Mouse (Mus musculus) CH12.LX (cell line): ENCODE measurements at regions not wholly inside any gene's neighbourhood (a gene's known extent, or its start where the extent isn't known, plus 50 kb on each side); places are given as distances from the start of the nearest gene placed in this dataset.

ENCODE experiments used
- DNase-seq: peaks from one replicate; pipeline ENCODE4 v3.0.0-alpha.2; 2013; ENCODE audit errors: extremely low read depth
- H3K27ac ChIP-seq: 2 replicates; pipeline ENCODE4 v1.5.1; 2012; ENCODE audit warnings: low read depth, mild to moderate bottlenecking, control low read depth, moderate library complexity; ENCODE audit not compliant: insufficient read depth
- H3K27me3 ChIP-seq: replicated peaks from 2 replicates; pipeline ENCODE3; 2012; ENCODE audit warnings: inconsistent platforms
- H3K36me3 ChIP-seq, 2 experiments: replicated peaks in 1 of 2; 2 replicates each; pipeline versions ENCODE3 to v1.6.1; 2012; ENCODE audit warnings: inconsistent platforms in 1 of 2, low read length in 1 of 2, mild to moderate bottlenecking in 1 of 2, mixed read lengths in 1 of 2, moderate library complexity in 1 of 2; ENCODE audit not compliant: control insufficient read depth in 1 of 2, insufficient read depth in 1 of 2
- H3K4me1 ChIP-seq, 2 experiments: 2 replicates each; pipeline ENCODE4 v1.6.1; 2012; ENCODE audit warnings: inconsistent platforms in 1 of 2, moderate library complexity in 1 of 2; ENCODE audit not compliant: insufficient read depth in 2 of 2, control insufficient read depth in 1 of 2
- H3K4me2 ChIP-seq: 2 replicates; pipeline ENCODE4 v1.6.1; 2012; ENCODE audit warnings: low read depth, mild to moderate bottlenecking, control low read depth; ENCODE audit not compliant: poor library complexity, insufficient read depth, severe bottlenecking
- H3K4me3 ChIP-seq, 3 experiments: fragments of 150-350 bp in 1 of 3; sonication (generic) in 1 of 3; replicated peaks in 1 of 3; 2 replicates each; pipeline versions ENCODE3 to v1.5.1; 2011 to 2012; ENCODE audit warnings: low read depth in 2 of 3, low read length in 2 of 3, mild to moderate bottlenecking in 2 of 3, moderate library complexity in 2 of 3, control low read depth in 1 of 3, improper control_type of control experiment in 1 of 3, inconsistent platforms in 1 of 3, mixed read lengths in 1 of 3; ENCODE audit not compliant: poor library complexity in 1 of 3
- H3K79me2 ChIP-seq: replicated peaks from 2 replicates; pipeline ENCODE4 v1.6.1; 2012; ENCODE audit warnings: mild to moderate bottlenecking, moderate library complexity; ENCODE audit not compliant: control insufficient read depth, poor library complexity, insufficient read depth, severe bottlenecking; ENCODE audit errors: extremely low read depth
- H3K9ac ChIP-seq: 2 replicates; pipeline ENCODE4 v1.6.1; 2012; ENCODE audit warnings: low read depth, mild to moderate bottlenecking, control low read depth, moderate library complexity; ENCODE audit not compliant: insufficient read depth
- H3K9me3 ChIP-seq: replicated peaks from 2 replicates; pipeline ENCODE3; 2012; ENCODE audit warnings: low read length, inconsistent platforms, mixed read lengths
- CHD1 ChIP-seq: IDR thresholded peaks from 2 replicates; pipeline ENCODE4 v1.6.1; 2012; ENCODE audit warnings: low read depth, low read length, improper control_type of control experiment, inconsistent platforms
- CHD2 ChIP-seq: IDR thresholded peaks from 2 replicates; pipeline ENCODE4 v1.6.1; 2011; ENCODE audit warnings: low read length, improper control_type of control experiment
- ELF1 ChIP-seq: IDR thresholded peaks from 2 replicates; pipeline ENCODE4 v1.6.1; 2014; ENCODE audit warnings: low read depth, mild to moderate bottlenecking, inconsistent platforms, low read length, improper control_type of control experiment
- EP300 ChIP-seq: IDR thresholded peaks from 2 replicates; pipeline ENCODE4 v1.6.1; 2011; ENCODE audit warnings: low read length, improper control_type of control experiment
- ETS1 ChIP-seq: conservative IDR thresholded peaks from 2 replicates; pipeline ENCODE4 v1.6.1; 2012; ENCODE audit warnings: low read depth, mild to moderate bottlenecking, inconsistent platforms, low read length, improper control_type of control experiment, moderate library complexity
- GABPA ChIP-seq: IDR thresholded peaks from 2 replicates; pipeline ENCODE4 v1.6.1; 2012; ENCODE audit warnings: low read depth, low read length, improper control_type of control experiment, inconsistent platforms; ENCODE audit not compliant: insufficient replicate concordance
- HCFC1 ChIP-seq: IDR thresholded peaks from 2 replicates; pipeline ENCODE4 v1.6.1; 2012; ENCODE audit warnings: low read depth, mild to moderate bottlenecking, inconsistent platforms, low read length, improper control_type of control experiment
- JUN ChIP-seq: IDR thresholded peaks from 2 replicates; pipeline ENCODE4 v1.6.1; 2011; ENCODE audit warnings: low read depth, mild to moderate bottlenecking, low read length, improper control_type of control experiment, moderate library complexity; ENCODE audit not compliant: insufficient read depth
- JUND ChIP-seq: conservative IDR thresholded peaks from 2 replicates; pipeline ENCODE4 v1.6.1; 2011; ENCODE audit warnings: low read depth, low read length, improper control_type of control experiment
- KAT2A ChIP-seq: IDR thresholded peaks from 2 replicates; pipeline ENCODE4 v1.6.1; 2012; ENCODE audit warnings: low read length, improper control_type of control experiment, inconsistent platforms; ENCODE audit not compliant: insufficient replicate concordance
- MAZ ChIP-seq: IDR thresholded peaks from 2 replicates; pipeline ENCODE4 v1.6.1; 2012; ENCODE audit warnings: low read depth, mild to moderate bottlenecking, inconsistent platforms, low read length, improper control_type of control experiment, moderate library complexity
- MEF2A ChIP-seq: IDR thresholded peaks from 2 replicates; pipeline ENCODE4 v1.6.1; 2014; ENCODE audit warnings: low read depth, mild to moderate bottlenecking, inconsistent platforms, low read length, improper control_type of control experiment, borderline replicate concordance
- MXI1 ChIP-seq: IDR thresholded peaks from 2 replicates; pipeline ENCODE4 v1.6.1; 2011; ENCODE audit warnings: mild to moderate bottlenecking, low read depth, low read length, improper control_type of control experiment
- MYC ChIP-seq: IDR thresholded peaks from 2 replicates; pipeline ENCODE4 v1.6.1; 2011; ENCODE audit warnings: low read depth, mild to moderate bottlenecking, improper control_type of control experiment, low read length
- NELFE ChIP-seq: IDR thresholded peaks from 2 replicates; pipeline ENCODE4 v1.6.1; 2011; ENCODE audit warnings: low read depth, low read length, improper control_type of control experiment
- NRF1 ChIP-seq: IDR thresholded peaks from 2 replicates; pipeline ENCODE4 v1.6.1; 2014; ENCODE audit warnings: low read depth, mild to moderate bottlenecking, inconsistent platforms, low read length, improper control_type of control experiment, moderate library complexity
- PAX5 ChIP-seq: IDR thresholded peaks from 2 replicates; pipeline ENCODE4 v1.6.1; 2012; ENCODE audit warnings: low read length, inconsistent platforms, mixed read lengths
- POLR2A ChIP-seq: IDR thresholded peaks from 2 replicates; pipeline ENCODE4 v1.6.1; 2011; ENCODE audit warnings: low read depth, mild to moderate bottlenecking, improper control_type of control experiment, low read length
- POLR2AphosphoS2 ChIP-seq: IDR thresholded peaks from 2 replicates; pipeline ENCODE4 v1.6.1; 2011; ENCODE audit warnings: low read depth, low read length, improper control_type of control experiment
- RAD21 ChIP-seq: IDR thresholded peaks from 2 replicates; pipeline ENCODE4 v1.6.1; 2011; ENCODE audit warnings: low read depth, mild to moderate bottlenecking, low read length, improper control_type of control experiment, moderate library complexity
- SIN3A ChIP-seq: IDR thresholded peaks from 2 replicates; pipeline ENCODE4 v1.6.1; 2012; ENCODE audit warnings: low read length, improper control_type of control experiment, inconsistent platforms
- TBP ChIP-seq: conservative IDR thresholded peaks from 2 replicates; pipeline ENCODE4 v1.6.1; 2011; ENCODE audit warnings: low read depth, low read length, improper control_type of control experiment
- TCF12 ChIP-seq: IDR thresholded peaks from 2 replicates; pipeline ENCODE4 v1.6.1; 2014; ENCODE audit warnings: low read depth, mild to moderate bottlenecking, inconsistent platforms, low read length, improper control_type of control experiment
- USF1 ChIP-seq: IDR thresholded peaks from 2 replicates; pipeline ENCODE4 v1.6.1; 2014; ENCODE audit warnings: low read depth, mild to moderate bottlenecking, inconsistent platforms, low read length, improper control_type of control experiment
- ZC3H11A ChIP-seq: IDR thresholded peaks from 2 replicates; pipeline ENCODE4 v1.6.1; 2012; ENCODE audit warnings: low read depth, mild to moderate bottlenecking, inconsistent platforms, low read length, improper control_type of control experiment
- ZKSCAN1 ChIP-seq: IDR thresholded peaks from 2 replicates; pipeline ENCODE4 v1.6.1; 2012; ENCODE audit warnings: low read depth, inconsistent platforms, low read length, improper control_type of control experiment, borderline replicate concordance
- ZNF384 ChIP-seq: IDR thresholded peaks from 2 replicates; pipeline ENCODE4 v1.6.1; 2012; ENCODE audit warnings: low read depth, low read length, improper control_type of control experiment, inconsistent platforms
- dilution Hi-C: fragments of 300-500 bp; cut with MboI; formaldehyde crosslinking; loops from 2 replicates; pipeline ENCODE4 v1.14.3; 2020; ENCODE audit warnings: low sequenced_read_pairs; ENCODE audit not compliant: extremely low pct_unique_long_range_greater_than_20kb, extremely low pct_ligation_motif_present
- in situ Hi-C: fragments of 300-500 bp; cut with MboI; formaldehyde crosslinking; loops from 3 replicates; pipeline ENCODE4 v1.14.3; 2019; ENCODE audit warnings: low sequenced_read_pairs, low pct_ligation_motif_present, low pct_unique_long_range_greater_than_20kb, mixed read lengths

DNA sequence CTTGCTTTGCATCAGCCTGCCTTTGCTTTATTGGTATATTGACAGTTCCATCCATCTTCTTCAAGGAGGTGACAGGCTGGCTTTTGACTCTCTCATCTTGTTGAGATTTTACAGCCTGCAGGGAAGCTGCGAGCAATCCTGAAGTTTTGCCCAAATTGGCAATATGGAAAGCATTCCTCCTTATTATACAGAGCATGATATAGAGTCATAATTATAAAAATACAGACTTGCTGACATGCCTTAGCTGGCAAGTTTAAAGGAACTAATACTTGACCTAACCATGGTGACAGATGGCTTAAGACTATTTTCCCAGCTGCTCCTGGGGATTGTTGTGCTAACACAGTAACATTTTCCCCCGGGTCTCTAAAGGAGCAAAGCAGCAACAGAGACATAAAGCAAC is 1078.6 kb upstream of the Sel1l start:
- Histone ChIP-seq H3K4me3 (no peak overlapping the region), H3K36me3 (no peaks in the 10 kb centered on the region), H3K4me2 (peak overlapping the region; percentile 13; the same call in 1 of the 2 replicates), H3K4me1 (peaks cover 0 to 3% of the 10 kb centered on the region in 2 experiments; a peak in 1 of 4 replicates), H3K9ac (no peak overlapping the region), H3K27ac (no peak overlapping the region), H3K9me3 (no peaks in the 10 kb centered on the region), H3K27me3 (no peaks in the 10 kb centered on the region), H3K79me2 (no peaks in the 10 kb centered on the region)
- in situ Hi-C loops (no loop called here), dilution Hi-C loops (no loop called here)
- TF ChIP-seq ZC3H11A, result no peak
- TF ChIP-seq PAX5, result no peak
- no peak for TF ChIP-seq GABPA
- TF ChIP-seq EP300, result no peak
- DNase-seq, result no peak

DNA sequence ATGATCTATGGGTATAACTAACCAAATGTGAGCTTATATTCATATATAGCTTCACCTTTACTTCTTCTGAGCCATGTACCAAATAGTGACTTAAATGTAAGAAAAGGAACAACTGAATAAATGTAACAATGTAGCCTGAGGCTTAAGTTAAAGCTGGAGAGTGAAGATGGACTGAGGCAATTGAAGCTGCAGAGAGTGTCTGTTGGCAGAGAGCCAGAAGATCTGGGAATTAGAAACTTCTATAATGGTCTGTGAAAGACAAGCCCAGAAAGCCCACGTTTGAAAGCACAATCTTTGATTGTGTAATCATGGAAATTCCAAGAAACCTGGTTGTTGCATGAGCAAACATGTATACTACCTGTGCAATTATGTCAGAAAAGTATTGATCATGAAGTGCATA is 1078.0 kb upstream of the Sel1l start:
- dilution Hi-C loops, result no loop called here
- H3K4me3 ChIP-seq, result no peak overlapping the region
- no peak overlapping the region for H3K4me2 ChIP-seq
- no peak for DNase-seq
- H3K9ac ChIP-seq, result no peak overlapping the region
- no peaks in the 10 kb centered on the region for H3K27me3 ChIP-seq
- H3K9me3 ChIP-seq, result no peaks in the 10 kb centered on the region
- no peaks in the 10 kb centered on the region for H3K79me2 ChIP-seq
- no peak overlapping the region for H3K27ac ChIP-seq
- no peaks in the 10 kb centered on the region for H3K36me3 ChIP-seq
- H3K4me1 ChIP-seq, result peaks cover 0 to 3% of the 10 kb centered on the region in 2 experiments; a peak in 1 of 4 replicates
- in situ Hi-C loops, result no loop called here
- TF ChIP-seq NELFE (no peak), KAT2A (no peak), ZC3H11A (no peak), HCFC1 (no peak), NRF1 (no peak), POLR2A (no peak), POLR2AphosphoS2 (no peak), SIN3A (no peak), ZKSCAN1 (no peak), RAD21 (no peak), ZNF384 (no peak)
- TF ChIP-seq, all 38 proteins: peak for 0

DNA sequence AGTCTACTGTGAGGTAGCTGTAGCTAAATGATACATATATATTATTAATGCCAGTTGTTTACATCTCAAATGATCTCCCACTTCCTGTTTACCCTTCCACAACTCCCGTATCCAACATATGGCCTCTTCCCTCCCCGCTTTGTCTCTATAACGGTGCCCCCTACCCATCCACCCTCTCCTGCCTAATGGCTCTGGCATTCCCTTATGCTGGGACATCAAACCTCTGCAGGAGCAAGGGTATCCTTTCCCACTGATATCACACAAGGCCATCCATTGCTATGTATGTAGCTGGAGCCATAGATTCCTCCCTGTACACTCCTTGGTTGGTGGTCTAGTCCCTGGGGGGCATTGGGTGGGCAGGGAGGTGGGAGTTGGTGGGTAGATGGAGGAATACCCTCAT is 1071.0 kb upstream of the Sel1l start:
- H3K9ac ChIP-seq, result no peak overlapping the region
- H3K4me3 ChIP-seq, result no peak overlapping the region
- no peak overlapping the region for H3K4me2 ChIP-seq
- dilution Hi-C loops (no loop called here), in situ Hi-C loops (no loop called here)
- no peaks in the 10 kb centered on the region for H3K4me1 ChIP-seq
- no peaks in the 10 kb centered on the region for H3K27me3 ChIP-seq
- no peak overlapping the region for H3K27ac ChIP-seq
- H3K36me3 ChIP-seq, result no peaks in the 10 kb centered on the region
- TF ChIP-seq MYC (no peak), NELFE (no peak), MAZ (no peak), CHD1 (no peak), ELF1 (no peak), JUND (no peak), MXI1 (no peak), TCF12 (no peak), HCFC1 (no peak), MEF2A (no peak), GABPA (no peak), KAT2A (no peak), ETS1 (no peak), USF1 (no peak), TBP (no peak), CHD2 (no peak), JUN (no peak), POLR2AphosphoS2 (no peak)
- TF ChIP-seq, all 38 proteins: peak for 0
- no peaks in the 10 kb centered on the region for H3K79me2 ChIP-seq
- no peaks in the 10 kb centered on the region for H3K9me3 ChIP-seq
- no peak for DNase-seq
